Mouse (Mus musculus) ovary, postnatal 14 days (tissue): ENCODE measurements around the gene Dcxr.
"Not testable (repeated sequence)": the region's sequence is repeated elsewhere in the genome, so short reads cannot be mapped to it uniquely, and the experiment has no call there.

ENCODE experiments used
- DNase-seq: peaks from one replicate; pipeline ENCODE4 v3.0.0; 2022; ENCODE audit warnings: low spot score

Gene Dcxr

GRCm38 (mm10) chr11:120729432-120730050 lies 2.5 kb upstream of the Dcxr start:
- DNase-seq = not testable (repeated sequence)

DNA sequence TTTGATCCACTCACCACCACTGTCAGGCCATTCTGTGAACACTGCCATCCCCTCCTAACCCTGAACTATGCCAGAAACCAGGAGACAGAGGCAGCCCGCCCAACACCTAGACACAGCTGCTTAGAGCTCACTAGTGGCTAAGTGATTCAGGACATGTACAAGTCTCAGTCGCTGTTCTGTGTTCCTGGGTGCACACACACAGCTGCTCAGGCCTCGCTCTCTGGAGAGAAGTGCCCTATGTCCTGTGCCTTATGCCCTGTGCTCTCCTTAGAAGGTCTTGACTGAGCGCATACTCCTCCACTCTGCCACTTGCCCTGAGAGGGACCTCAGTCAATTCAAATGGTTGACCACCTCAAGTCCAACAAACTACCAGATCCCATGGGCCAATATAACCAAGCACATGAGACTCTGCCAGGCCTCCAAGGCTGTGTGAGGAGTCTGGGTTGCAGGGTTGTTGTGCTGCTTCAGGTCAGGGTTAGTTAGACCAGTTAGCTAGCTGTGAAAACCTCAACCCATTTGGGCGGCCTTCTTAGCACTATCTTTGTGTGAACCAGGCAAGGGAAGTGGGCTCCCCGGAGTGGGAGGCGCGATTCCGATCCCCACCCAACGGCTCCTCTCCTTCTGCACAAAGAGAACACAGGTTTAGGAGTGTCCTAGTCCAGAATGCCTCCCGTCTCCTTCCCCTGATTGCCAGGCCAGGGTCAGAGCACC lies 1.6 kb upstream of the Dcxr start:
- no peak for DNase-seq

DNA sequence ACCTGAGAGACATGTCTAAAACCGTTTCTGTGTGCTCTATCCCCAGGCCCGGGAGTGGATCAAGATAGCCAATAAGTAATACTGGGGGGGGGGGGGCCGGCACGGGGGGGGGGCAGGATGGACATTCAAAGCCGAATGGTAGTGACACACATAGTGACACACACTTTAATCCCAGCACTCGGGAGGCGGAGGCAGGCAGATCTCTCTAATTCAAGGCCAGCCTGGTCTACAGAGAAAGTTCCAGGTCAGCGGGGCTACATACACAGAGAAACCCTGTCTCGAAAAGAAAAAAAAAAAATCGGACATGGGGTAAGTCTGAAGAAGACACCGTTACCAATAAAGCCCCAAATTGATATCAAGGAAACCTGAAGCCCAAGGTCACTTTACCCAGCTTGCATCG lies 483 bp upstream of the Dcxr start:
- no peak for DNase-seq

DNA sequence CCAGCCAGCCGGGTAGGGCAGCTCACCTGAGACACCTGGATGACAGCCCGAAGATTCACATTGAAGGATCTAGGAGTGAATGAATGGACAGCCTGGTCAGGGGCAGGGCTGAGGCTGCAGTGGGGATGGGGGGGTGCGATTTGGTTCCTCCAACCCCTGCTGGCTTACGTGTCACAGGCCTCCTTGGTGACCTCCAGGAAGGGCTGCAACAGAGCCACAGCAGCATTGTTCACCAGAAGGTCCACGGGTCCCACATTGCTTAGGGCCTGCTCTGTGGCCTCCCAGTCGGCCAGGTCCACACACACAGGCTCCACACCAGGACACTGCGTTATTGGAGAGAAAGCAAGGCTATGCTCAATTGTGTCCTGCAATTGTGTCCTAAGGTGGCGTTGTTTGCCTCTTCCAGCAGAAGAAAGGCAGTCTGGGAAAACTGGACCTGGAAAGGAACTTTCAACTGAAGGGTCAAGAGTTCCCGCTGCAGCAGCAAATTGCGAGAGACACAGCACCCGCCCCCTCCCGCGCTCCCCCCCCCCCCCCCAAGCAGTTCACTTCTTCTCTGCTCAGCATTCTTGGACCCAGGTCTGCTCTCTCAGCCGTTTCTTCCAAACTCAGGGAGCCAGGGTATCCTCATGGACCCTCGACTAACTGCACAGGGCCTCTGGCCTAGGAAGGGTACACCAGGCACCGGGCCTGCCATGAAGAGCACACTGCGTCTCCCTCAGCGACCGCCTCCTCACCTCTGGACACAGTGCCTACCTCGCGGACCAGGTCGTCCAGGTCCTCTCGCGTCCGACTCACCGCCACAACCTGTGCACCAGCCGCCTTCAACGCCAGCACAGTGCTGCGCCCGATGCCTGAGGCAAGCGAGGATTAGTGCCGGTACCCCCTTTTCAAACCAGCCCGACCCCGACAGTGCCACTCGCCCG lies 575 bp downstream of the Dcxr start:
- no peak for DNase-seq

GRCm38 (mm10) chr11:120723509-120723908 lies 3.6 kb downstream of the Dcxr start:
- DNase-seq = no peak

DNA sequence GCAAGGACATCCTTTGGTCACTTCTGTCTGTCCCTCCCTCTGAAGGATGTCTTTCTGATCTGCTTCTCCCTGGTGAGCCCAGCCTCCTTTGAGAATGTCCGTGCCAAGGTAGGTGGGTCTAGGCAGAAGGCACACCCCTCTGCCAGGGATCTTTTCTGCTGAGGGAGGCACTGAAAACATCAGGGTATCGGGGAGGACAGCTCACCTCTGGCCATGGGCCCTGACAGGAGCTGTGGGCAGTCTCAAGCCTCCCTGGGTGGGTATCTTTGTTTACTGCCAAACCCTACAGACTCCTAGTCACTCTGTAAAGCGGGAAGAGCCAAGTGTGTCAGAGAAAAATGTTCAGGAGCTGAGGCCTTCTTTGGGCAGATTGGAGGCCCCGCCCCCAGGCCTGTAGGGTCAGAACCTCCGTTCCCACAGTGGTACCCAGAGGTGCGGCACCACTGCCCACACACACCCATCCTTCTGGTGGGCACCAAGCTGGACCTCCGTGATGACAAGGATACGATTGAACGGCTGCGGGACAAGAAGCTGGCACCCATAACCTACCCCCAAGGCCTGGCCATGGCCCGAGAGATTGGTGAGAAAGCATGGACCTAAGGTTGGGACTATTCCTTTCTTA lies 4.2 kb downstream of the Dcxr start:
- DNase-seq = no peak

DNA sequence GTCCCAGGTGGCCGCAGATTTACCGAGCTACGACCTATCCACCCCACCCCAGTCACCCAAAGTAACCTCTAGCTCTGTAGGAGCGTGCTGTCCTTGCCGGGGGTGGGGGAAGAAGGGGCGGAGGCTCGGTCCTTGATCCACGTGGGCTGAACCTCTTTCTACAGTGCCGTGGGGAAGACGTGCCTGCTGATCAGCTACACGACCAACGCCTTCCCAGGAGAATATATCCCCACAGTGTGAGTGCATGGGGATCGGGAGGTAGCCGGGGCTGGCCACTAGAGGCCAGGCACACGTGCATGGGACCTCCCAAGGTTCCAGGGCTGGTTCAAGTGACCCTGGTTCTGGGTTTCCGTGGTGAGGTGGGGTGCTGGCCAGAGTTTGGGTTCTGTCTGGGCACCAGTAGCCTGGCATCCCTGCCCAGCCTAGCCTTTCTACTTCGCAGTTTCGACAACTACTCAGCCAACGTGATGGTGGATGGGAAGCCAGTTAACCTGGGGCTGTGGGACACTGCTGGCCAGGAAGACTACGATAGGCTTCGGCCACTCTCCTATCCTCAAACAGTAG lies 4.9 kb downstream of the Dcxr start:
- DNase-seq = no peak

DNA sequence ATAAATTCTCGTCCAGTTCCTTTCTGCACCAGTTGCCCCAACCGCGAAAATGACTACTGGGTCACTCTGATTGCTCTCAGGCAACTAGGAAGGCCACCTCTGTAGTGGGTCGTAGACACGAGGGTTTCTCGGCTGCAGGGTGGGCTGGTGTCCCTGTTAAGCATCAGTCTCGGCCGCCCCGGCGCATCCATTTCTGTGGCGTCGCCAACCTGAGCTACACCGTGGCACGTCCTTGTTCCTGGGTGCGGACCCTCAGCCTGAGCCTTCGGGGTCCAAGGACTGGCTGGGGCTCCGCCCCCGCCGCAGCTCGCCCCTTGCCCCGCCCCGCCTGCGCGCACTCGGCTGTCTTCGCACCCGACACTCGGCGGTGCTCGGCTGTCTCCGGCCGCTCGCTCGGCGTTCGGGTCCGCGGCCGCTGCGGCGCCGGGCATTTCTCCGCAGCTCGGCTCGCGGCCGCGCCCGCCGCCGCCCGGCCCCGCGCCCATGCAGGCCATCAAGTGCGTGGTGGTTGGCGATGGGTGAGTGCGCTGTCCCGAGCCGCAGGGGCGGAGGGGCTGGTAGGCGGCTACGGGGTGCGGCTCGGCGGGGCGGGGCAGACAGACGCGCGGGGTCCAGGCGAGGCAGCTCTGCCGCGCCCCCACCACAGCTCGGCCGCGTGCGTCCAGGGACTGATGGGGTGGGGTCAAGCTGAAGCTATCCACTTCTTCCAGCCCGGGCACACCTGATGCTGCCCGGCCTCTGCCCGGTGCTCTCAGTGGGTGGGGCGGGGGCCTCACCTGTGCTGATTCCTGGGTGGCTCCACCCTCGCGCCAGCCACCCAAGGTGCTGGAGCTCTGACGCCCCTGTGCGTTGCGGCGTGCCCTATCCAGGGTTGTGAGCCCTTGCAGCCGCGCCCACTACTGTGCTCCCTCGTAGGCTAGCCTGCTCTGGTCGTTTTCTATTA lies 5.7 kb downstream of the Dcxr start, which contains the start of gene Rac3:
Rac3 (plus strand) TSS at position 347 of the 943 bp plus-strand sequence.
- DNase-seq = peak; percentile 61

DNA sequence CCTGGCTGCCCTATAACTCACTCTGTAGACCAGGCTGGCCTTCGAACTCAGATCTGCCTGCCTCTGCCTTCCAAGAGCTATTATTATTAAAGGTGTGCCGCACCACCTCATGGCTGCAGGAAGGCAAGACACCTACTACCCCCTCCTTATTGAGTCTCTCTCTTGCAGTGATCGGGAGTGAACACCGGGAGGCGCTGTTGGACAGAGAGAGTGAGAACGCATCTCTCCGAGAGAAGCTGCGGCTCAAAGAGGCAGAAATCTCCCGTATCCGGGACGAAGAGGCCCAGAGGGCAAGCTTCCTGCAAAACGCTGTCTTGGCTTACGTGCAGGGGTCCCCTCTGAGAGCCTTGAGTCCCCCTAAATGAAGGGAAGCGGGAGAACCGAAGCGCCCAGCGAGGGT lies 6.6 kb downstream of the Dcxr start:
- peak; percentile 90 for DNase-seq

GRCm38 (mm10) chr11:120719841-120720376 lies 7.2 kb downstream of the Dcxr start:
- DNase-seq = no peak

- DNase-seq = no peak
Measured at GRCm38 (mm10) chr11:120719242-120719641, 7.8 kb downstream of the Dcxr start.

GRCm38 (mm10) chr11:120715131-120715530 lies 11.9 kb downstream of the Dcxr start:
- DNase-seq = no peak

DNA sequence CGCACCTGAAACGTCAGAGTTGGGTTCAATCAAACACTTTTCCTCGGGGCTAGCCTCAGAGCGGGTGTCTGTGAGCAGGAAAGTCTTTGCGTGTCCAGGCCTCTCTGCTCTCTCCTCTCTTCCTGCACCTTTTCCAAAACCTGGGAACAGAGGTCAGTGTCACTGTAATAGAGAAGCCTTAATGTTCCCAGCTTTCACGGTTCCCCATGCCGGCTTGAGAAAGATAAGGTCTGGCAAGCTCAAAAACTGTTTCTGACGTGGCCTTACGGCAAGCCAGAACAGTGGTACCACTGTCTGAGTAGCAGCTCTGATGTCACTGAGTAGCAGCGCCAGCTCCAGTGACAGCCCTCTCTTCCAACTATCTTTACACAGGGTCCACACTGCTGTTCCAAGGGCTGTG lies 12.5 kb downstream of the Dcxr start:
- no peak for DNase-seq

GRCm38 (mm10) chr11:120713580-120714518 lies 13.2 kb downstream of the Dcxr start, which contains the start of the genes Cenpx and Lrrc45:
Cenpx (minus strand) TSS chr11:120713738.
Lrrc45 (plus strand) TSS chr11:120713925.
- peak; percentile 88 for DNase-seq

DNA sequence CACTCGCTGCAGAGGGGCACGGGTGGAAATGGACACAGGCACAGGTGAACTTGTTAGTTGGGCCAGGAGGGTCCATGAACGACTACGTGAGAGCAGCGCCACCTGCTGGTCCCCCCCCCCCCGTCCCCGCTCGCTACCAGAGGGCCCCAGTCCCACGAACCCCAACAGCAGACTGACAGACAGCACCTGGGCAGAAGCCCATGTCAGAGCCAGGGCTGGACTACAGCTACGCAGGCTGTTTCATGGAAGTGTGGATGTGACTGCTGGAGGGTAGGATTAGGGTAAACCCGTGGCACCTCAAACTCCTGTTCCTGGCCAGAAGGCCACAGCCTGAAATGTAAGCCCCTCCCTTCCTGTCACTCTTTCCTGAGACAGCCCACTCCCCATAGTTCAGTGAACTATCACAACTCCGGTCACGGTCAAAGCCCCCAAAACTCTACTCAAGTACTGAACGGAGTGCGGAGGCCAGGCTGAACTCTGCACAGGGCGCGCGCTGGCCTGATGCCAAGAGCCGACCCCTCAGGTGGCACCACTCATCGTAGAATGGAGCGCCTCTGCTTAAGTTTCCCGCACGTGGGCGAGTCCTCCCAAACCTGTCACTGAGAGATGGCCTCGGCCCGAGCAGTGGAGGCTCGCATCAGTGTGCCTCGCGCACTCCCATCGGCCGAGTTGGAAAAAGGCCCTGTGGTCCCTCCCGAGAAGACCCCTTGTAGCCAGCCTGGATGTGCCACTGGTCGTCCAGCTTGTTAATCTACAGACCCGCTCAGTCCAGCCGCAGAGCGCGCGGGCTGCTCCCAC lies 14.1 kb downstream of the Dcxr start:
- DNase-seq = peak; percentile 47

- no peak for DNase-seq
Measured at GRCm38 (mm10) chr11:120711980-120712604, 15.0 kb downstream of the Dcxr start.

DNA sequence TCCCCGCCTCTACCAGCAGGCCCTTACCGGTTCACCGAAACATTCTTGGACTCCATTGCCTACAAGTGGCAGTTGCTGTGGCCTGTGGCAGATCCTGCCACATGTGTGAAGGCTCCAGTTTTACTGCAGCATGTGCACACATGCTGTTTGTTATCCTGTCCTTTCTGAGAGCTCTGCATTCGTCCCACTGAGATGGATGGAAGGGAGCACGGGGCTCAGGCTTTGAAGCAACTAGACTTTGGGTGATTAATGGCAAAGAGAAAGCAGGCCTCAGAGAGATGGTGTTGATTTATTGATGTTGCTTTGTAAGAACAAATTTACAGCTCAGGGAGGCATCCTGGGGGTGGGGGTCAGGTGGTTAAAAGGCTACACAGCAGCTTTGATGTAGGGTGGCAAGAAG lies 16.4 kb downstream of the Dcxr start:
- no peak for DNase-seq

GRCm38 (mm10) chr11:120709551-120709950 lies 17.5 kb downstream of the Dcxr start:
- no peak for DNase-seq
